Mouse (Mus musculus) heart, adult 2 months (tissue): ENCODE data around the gene Shroom3. TPM values are rescaled to one million over a fixed set of nuclear protein-coding genes. Genes with fewer than 3 reads are reported as not detected.

Source experiments
- DNase-seq, 2 experiments: peaks; one replicate each; pipeline ENCODE4 v3.0.0; 2021
- H3K27ac ChIP-seq: fragments of 200-600 bp; 2 replicates; pipeline ENCODE4 v1.8.1; 2022
- H3K27me3 ChIP-seq: fragments of 200-500 bp; 2 replicates; pipeline ENCODE4 v1.6.1; 2012; ENCODE audit warnings: mild to moderate bottlenecking, low read length, inconsistent platforms, mixed read lengths; ENCODE audit not compliant: control insufficient read depth, insufficient read depth
- H3K36me3 ChIP-seq: fragments of 200-500 bp; 2 replicates; pipeline ENCODE4 v1.6.1; 2012; ENCODE audit warnings: low read length, inconsistent platforms; ENCODE audit not compliant: control insufficient read depth, insufficient read depth
- H3K4me1 ChIP-seq: fragments of 200-500 bp; 2 replicates; pipeline ENCODE4 v1.6.1; 2011; ENCODE audit warnings: low read length; ENCODE audit not compliant: control insufficient read depth, insufficient read depth
- H3K4me3 ChIP-seq: fragments of 200-600 bp; 2 replicates; pipeline ENCODE4 v1.8.1; 2022
- H3K79me2 ChIP-seq: fragments of 200-500 bp; replicated peaks from 2 replicates; pipeline ENCODE4 v1.6.1; 2012; ENCODE audit warnings: mild to moderate bottlenecking, inconsistent platforms, low read length, moderate library complexity, mixed read lengths; ENCODE audit not compliant: control insufficient read depth, insufficient read depth
- H3K9ac ChIP-seq: fragments of 200-500 bp; 2 replicates; pipeline ENCODE4 v1.6.1; 2012; ENCODE audit warnings: low read depth, mild to moderate bottlenecking, control low read depth, inconsistent platforms, low read length, mixed read lengths
- CTCF ChIP-seq: fragments of 200-600 bp; IDR thresholded peaks from 2 replicates; pipeline ENCODE4 v1.8.1; 2022; ENCODE audit warnings: antibody characterized with exemption, mild to moderate bottlenecking, moderate library complexity
- EP300 ChIP-seq: fragments of 200-500 bp; IDR thresholded peaks from 2 replicates; pipeline ENCODE4 v1.6.1; 2011; ENCODE audit warnings: low read depth, low read length, control low read depth; ENCODE audit not compliant: insufficient read depth
- POLR2A ChIP-seq: fragments of 200-500 bp; IDR thresholded peaks from 2 replicates; pipeline ENCODE4 v1.6.1; 2011; ENCODE audit warnings: mild to moderate bottlenecking, low read depth, low read length, control low read depth; ENCODE audit not compliant: insufficient read depth
- WGBS: fragments of 180-500 bp; shearing (Covaris S2); methylation state at CpG from one replicate; pipeline ENCODE4 v1.1.7; 2018; 5-methylcytosine and 5-hydroxymethylcytosine counted together
- intact Hi-C: fragments of 180-260 bp; cut with DNase I; formaldehyde crosslinking; loops from one replicate; pipeline ENCODE4 v1.15.1; 2025
- polyA plus RNA-seq: library from polyadenylated mRNA; depleted of rRNA; stranded (reverse); fragments of >200 nt; gene quantifications from 2 replicates; pipeline ENCODE4 v1.2.3, GENCODE M21; 2012
- total RNA-seq, 2 experiments: library from RNA; stranded (reverse); gene quantifications; 2 replicates each; pipeline ENCODE4 v1.2.3; 2021

Gene Shroom3
- total and polyA plus RNA-seq, 3 experiments, result 32.8 to 38.5 (median 32.8) TPM

GRCm38 (mm10) chr5:92682621-92683348 is 450 bp upstream of the Shroom3 start:
- H3K4me3 ChIP-seq, result peak overlapping the region; percentile 44
- no peaks in the 10 kb centered on the region for H3K36me3 ChIP-seq
- H3K9ac ChIP-seq, result peak overlapping the region; percentile 52; the same call in 1 of the 2 replicates
- WGBS, result 4% methylated on average over 39 of the region's 39 CpGs
- intact Hi-C loops, result loop anchor here (1.0 to 5.0 kb wide), 2 partner anchors 43 to 270 kb away; no protein-coding TSS in a partner anchor
- TF ChIP-seq POLR2A, result no peak
- no peak for TF ChIP-seq EP300
- no peak for TF ChIP-seq CTCF
- no peaks in the 10 kb centered on the region for H3K27me3 ChIP-seq
- peak; percentile 18 to 25 for DNase-seq
- H3K27ac ChIP-seq, result no peak overlapping the region; the same call in 1 of the 2 replicates
- no peaks in the 10 kb centered on the region for H3K4me1 ChIP-seq
- H3K79me2 ChIP-seq, result no peaks in the 10 kb centered on the region

- intact Hi-C loops, result loop anchor here (1.0 to 5.0 kb wide), 2 partner anchors 41 to 268 kb away; no protein-coding TSS in a partner anchor
Observed at GRCm38 (mm10) chr5:92683871-92684475, 738 bp downstream of the Shroom3 start.

GRCm38 (mm10) chr5:92684715-92685460 is 1.7 kb downstream of the Shroom3 start:
- intact Hi-C loops, result loop anchor here (5.0 kb wide), 1 partner anchor 267 kb away; no protein-coding TSS in a partner anchor
- Histone ChIP-seq H3K27me3 (no peaks in the 10 kb centered on the region), H3K27ac (no peak overlapping the region), H3K9ac (no peak overlapping the region), H3K4me3 (no peak overlapping the region), H3K4me1 (no peaks in the 10 kb centered on the region), H3K79me2 (no peaks in the 10 kb centered on the region), H3K36me3 (no peaks in the 10 kb centered on the region)
- DNase-seq, result no peak
- TF ChIP-seq EP300, result no peak
- no peak for TF ChIP-seq POLR2A
- TF ChIP-seq CTCF, result no peak
- WGBS, result 95% methylated on average over 16 of the region's 16 CpGs

More at GRCm38 (mm10) chr5:92683871-92684475, 738 bp downstream of the Shroom3 start:
- 72% methylated on average over 9 of the region's 9 CpGs for WGBS
- no peak overlapping the region for H3K9ac ChIP-seq
- H3K79me2 ChIP-seq, result no peaks in the 10 kb centered on the region
- H3K4me1 ChIP-seq, result no peaks in the 10 kb centered on the region
- no peaks in the 10 kb centered on the region for H3K36me3 ChIP-seq
- no peaks in the 10 kb centered on the region for H3K27me3 ChIP-seq
- TF ChIP-seq EP300 (no peak), CTCF (no peak), POLR2A (no peak)
- H3K27ac ChIP-seq, result no peak overlapping the region
- H3K4me3 ChIP-seq, result peak overlapping the region; percentile 44; the same call in 1 of the 2 replicates
- DNase-seq, result no peak

GRCm38 (mm10) chr5:92688124-92688523 is 4.9 kb downstream of the Shroom3 start:
- Histone ChIP-seq H3K4me1 (no peaks in the 10 kb centered on the region), H3K27me3 (no peaks in the 10 kb centered on the region), H3K27ac (no peak overlapping the region), H3K9ac (no peak overlapping the region), H3K79me2 (no peaks in the 10 kb centered on the region), H3K36me3 (no peaks in the 10 kb centered on the region), H3K4me3 (no peak overlapping the region)
- TF ChIP-seq EP300, result no peak
- TF ChIP-seq POLR2A, result no peak
- no peak for TF ChIP-seq CTCF
- WGBS, result 76% methylated on average over 5 of the region's 5 CpGs
- no peak for DNase-seq
- intact Hi-C loops, result no loop called here

GRCm38 (mm10) chr5:92688569-92688968 is 5.3 kb downstream of the Shroom3 start:
- Histone ChIP-seq H3K4me3 (no peak overlapping the region), H3K9ac (no peak overlapping the region), H3K36me3 (no peaks in the 10 kb centered on the region), H3K27me3 (no peaks in the 10 kb centered on the region), H3K4me1 (no peaks in the 10 kb centered on the region), H3K27ac (no peak overlapping the region), H3K79me2 (no peaks in the 10 kb centered on the region)
- intact Hi-C loops, result no loop called here
- 90% methylated on average over 9 of the region's 9 CpGs for WGBS
- TF ChIP-seq POLR2A, result no peak
- TF ChIP-seq CTCF, result no peak
- no peak for TF ChIP-seq EP300
- DNase-seq, result no peak
